Mouse (Mus musculus) CH12.LX (cell line): ENCODE results near the gene Mrpl16. TPM values are rescaled to one million over a fixed set of nuclear protein-coding genes. Genes with fewer than 3 reads are reported as not detected.

Source experiments
- DNase-seq: peaks from one replicate; pipeline ENCODE4 v3.0.0-alpha.2; 2013; ENCODE audit errors: extremely low read depth
- H3K27ac ChIP-seq: 2 replicates; pipeline ENCODE4 v1.5.1; 2012; ENCODE audit warnings: low read depth, mild to moderate bottlenecking, control low read depth, moderate library complexity; ENCODE audit not compliant: insufficient read depth
- H3K27me3 ChIP-seq: replicated peaks from 2 replicates; pipeline ENCODE3; 2012; ENCODE audit warnings: inconsistent platforms
- H3K36me3 ChIP-seq, 2 experiments: replicated peaks in 1 of 2; 2 replicates each; pipeline versions ENCODE3 to v1.6.1; 2012; ENCODE audit warnings: inconsistent platforms in 1 of 2, low read length in 1 of 2, mild to moderate bottlenecking in 1 of 2, mixed read lengths in 1 of 2, moderate library complexity in 1 of 2; ENCODE audit not compliant: control insufficient read depth in 1 of 2, insufficient read depth in 1 of 2
- H3K4me1 ChIP-seq, 2 experiments: 2 replicates each; pipeline ENCODE4 v1.6.1; 2012; ENCODE audit warnings: inconsistent platforms in 1 of 2, moderate library complexity in 1 of 2; ENCODE audit not compliant: insufficient read depth in 2 of 2, control insufficient read depth in 1 of 2
- H3K4me2 ChIP-seq: 2 replicates; pipeline ENCODE4 v1.6.1; 2012; ENCODE audit warnings: low read depth, mild to moderate bottlenecking, control low read depth; ENCODE audit not compliant: poor library complexity, insufficient read depth, severe bottlenecking
- H3K4me3 ChIP-seq, 3 experiments: fragments of 150-350 bp in 1 of 3; sonication (generic) in 1 of 3; replicated peaks in 1 of 3; 2 replicates each; pipeline versions ENCODE3 to v1.5.1; 2011 to 2012; ENCODE audit warnings: low read depth in 2 of 3, low read length in 2 of 3, mild to moderate bottlenecking in 2 of 3, moderate library complexity in 2 of 3, control low read depth in 1 of 3, improper control_type of control experiment in 1 of 3, inconsistent platforms in 1 of 3, mixed read lengths in 1 of 3; ENCODE audit not compliant: poor library complexity in 1 of 3
- H3K79me2 ChIP-seq: replicated peaks from 2 replicates; pipeline ENCODE4 v1.6.1; 2012; ENCODE audit warnings: mild to moderate bottlenecking, moderate library complexity; ENCODE audit not compliant: control insufficient read depth, poor library complexity, insufficient read depth, severe bottlenecking; ENCODE audit errors: extremely low read depth
- H3K9ac ChIP-seq: 2 replicates; pipeline ENCODE4 v1.6.1; 2012; ENCODE audit warnings: low read depth, mild to moderate bottlenecking, control low read depth, moderate library complexity; ENCODE audit not compliant: insufficient read depth
- H3K9me3 ChIP-seq: replicated peaks from 2 replicates; pipeline ENCODE3; 2012; ENCODE audit warnings: low read length, inconsistent platforms, mixed read lengths
- CHD1 ChIP-seq: IDR thresholded peaks from 2 replicates; pipeline ENCODE4 v1.6.1; 2012; ENCODE audit warnings: low read depth, low read length, improper control_type of control experiment, inconsistent platforms
- CHD2 ChIP-seq: IDR thresholded peaks from 2 replicates; pipeline ENCODE4 v1.6.1; 2011; ENCODE audit warnings: low read length, improper control_type of control experiment
- E2F4 ChIP-seq: IDR thresholded peaks from 2 replicates; pipeline ENCODE4 v1.6.1; 2011; ENCODE audit warnings: low read depth, low read length, improper control_type of control experiment; ENCODE audit not compliant: insufficient replicate concordance
- ETS1 ChIP-seq: conservative IDR thresholded peaks from 2 replicates; pipeline ENCODE4 v1.6.1; 2012; ENCODE audit warnings: low read depth, mild to moderate bottlenecking, inconsistent platforms, low read length, improper control_type of control experiment, moderate library complexity
- HCFC1 ChIP-seq: IDR thresholded peaks from 2 replicates; pipeline ENCODE4 v1.6.1; 2012; ENCODE audit warnings: low read depth, mild to moderate bottlenecking, inconsistent platforms, low read length, improper control_type of control experiment
- IRF4 ChIP-seq: IDR thresholded peaks from 2 replicates; pipeline ENCODE4 v1.6.1; 2014; ENCODE audit warnings: low read depth, mild to moderate bottlenecking, inconsistent platforms, low read length, improper control_type of control experiment
- JUND ChIP-seq: conservative IDR thresholded peaks from 2 replicates; pipeline ENCODE4 v1.6.1; 2011; ENCODE audit warnings: low read depth, low read length, improper control_type of control experiment
- KAT2A ChIP-seq: IDR thresholded peaks from 2 replicates; pipeline ENCODE4 v1.6.1; 2012; ENCODE audit warnings: low read length, improper control_type of control experiment, inconsistent platforms; ENCODE audit not compliant: insufficient replicate concordance
- MAFK ChIP-seq: IDR thresholded peaks from 2 replicates; pipeline ENCODE4 v1.6.1; 2011; ENCODE audit warnings: low read length, improper control_type of control experiment; ENCODE audit not compliant: insufficient replicate concordance
- MAZ ChIP-seq: IDR thresholded peaks from 2 replicates; pipeline ENCODE4 v1.6.1; 2012; ENCODE audit warnings: low read depth, mild to moderate bottlenecking, inconsistent platforms, low read length, improper control_type of control experiment, moderate library complexity
- MEF2A ChIP-seq: IDR thresholded peaks from 2 replicates; pipeline ENCODE4 v1.6.1; 2014; ENCODE audit warnings: low read depth, mild to moderate bottlenecking, inconsistent platforms, low read length, improper control_type of control experiment, borderline replicate concordance
- MYC ChIP-seq: IDR thresholded peaks from 2 replicates; pipeline ENCODE4 v1.6.1; 2011; ENCODE audit warnings: low read depth, mild to moderate bottlenecking, improper control_type of control experiment, low read length
- SIN3A ChIP-seq: IDR thresholded peaks from 2 replicates; pipeline ENCODE4 v1.6.1; 2012; ENCODE audit warnings: low read length, improper control_type of control experiment, inconsistent platforms
- SMC3 ChIP-seq: IDR thresholded peaks from 2 replicates; pipeline ENCODE4 v1.6.1; 2011; ENCODE audit warnings: low read depth, low read length, improper control_type of control experiment
- TCF12 ChIP-seq: IDR thresholded peaks from 2 replicates; pipeline ENCODE4 v1.6.1; 2014; ENCODE audit warnings: low read depth, mild to moderate bottlenecking, inconsistent platforms, low read length, improper control_type of control experiment
- UBTF ChIP-seq: IDR thresholded peaks from 2 replicates; pipeline ENCODE4 v1.6.1; 2012; ENCODE audit warnings: low read depth, mild to moderate bottlenecking, inconsistent platforms, low read length, improper control_type of control experiment, moderate library complexity
- USF2 ChIP-seq: conservative IDR thresholded peaks from 2 replicates; pipeline ENCODE4 v1.6.1; 2011; ENCODE audit warnings: low read depth, low read length, improper control_type of control experiment
- ZKSCAN1 ChIP-seq: IDR thresholded peaks from 2 replicates; pipeline ENCODE4 v1.6.1; 2012; ENCODE audit warnings: low read depth, inconsistent platforms, low read length, improper control_type of control experiment, borderline replicate concordance
- dilution Hi-C: fragments of 300-500 bp; cut with MboI; formaldehyde crosslinking; loops from 2 replicates; pipeline ENCODE4 v1.14.3; 2020; ENCODE audit warnings: low sequenced_read_pairs; ENCODE audit not compliant: extremely low pct_unique_long_range_greater_than_20kb, extremely low pct_ligation_motif_present
- in situ Hi-C: fragments of 300-500 bp; cut with MboI; formaldehyde crosslinking; loops from 3 replicates; pipeline ENCODE4 v1.14.3; 2019; ENCODE audit warnings: low sequenced_read_pairs, low pct_ligation_motif_present, low pct_unique_long_range_greater_than_20kb, mixed read lengths
- polyA plus RNA-seq: library from polyadenylated mRNA; unstranded; fragments of >175 nt; gene quantifications from 2 replicates; pipeline ENCODE4 v1.2.1, GENCODE M21; 2012; ENCODE audit warnings: low read depth; ENCODE audit not compliant: insufficient read length
- total RNA-seq, 2 experiments: library from RNA; depleted of rRNA; stranded (reverse); fragments of 300-350 nt in 1 of 2; fragments of >200 nt in 1 of 2; gene quantifications; 2 replicates each; pipeline ENCODE4 v1.2.3; 2012 to 2014

Mrpl16 gene
- total and polyA plus RNA-seq, 3 experiments: 61.8 to 77.3 (median 72.8) TPM

- Histone ChIP-seq H3K9me3 (no peaks in the 10 kb centered on the region), H3K4me1 (peaks cover 5 to 14% of the 10 kb centered on the region in 2 experiments), H3K79me2 (no peaks in the 10 kb centered on the region), H3K9ac (no peak overlapping the region), H3K27me3 (no peaks in the 10 kb centered on the region), H3K4me2 (no peak overlapping the region), H3K27ac (no peak overlapping the region), H3K4me3 (no peak overlapping the region), H3K36me3 (no peaks in the 10 kb centered on the region)
- no peak for DNase-seq
- dilution Hi-C loops: no loop called here
- TF ChIP-seq TCF12 (no peak), MAZ (no peak), MYC (no peak), UBTF (no peak), USF2 (no peak), JUND (no peak), MEF2A (no peak), SMC3 (no peak), IRF4 (no peak), KAT2A (no peak), CHD1 (no peak), MAFK (no peak), ZKSCAN1 (no peak), E2F4 (no peak), SIN3A (no peak)
- in situ Hi-C loops: no loop called here
Measured at GRCm38 (mm10) chr19:11745680-11746079, 24.5 kb upstream of the Mrpl16 start.

DNA sequence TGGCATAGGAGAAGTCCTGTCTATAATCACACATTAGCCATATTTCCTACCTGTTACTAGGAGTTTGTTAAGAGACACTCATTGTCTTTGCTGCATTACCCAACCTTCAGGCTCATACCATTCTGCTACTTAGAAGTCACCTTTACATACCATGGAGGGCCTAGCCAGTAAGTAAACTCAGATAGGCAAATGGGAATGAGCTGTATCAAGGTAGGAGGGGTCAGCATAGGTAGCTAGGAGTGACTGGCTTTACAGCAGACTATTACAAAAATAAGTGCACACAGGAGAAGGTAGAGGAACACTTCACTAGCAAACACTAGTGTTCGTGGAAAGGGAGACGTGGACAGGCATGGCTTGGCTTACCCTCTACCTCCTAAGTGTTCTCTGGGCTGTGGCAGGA lies 22.9 kb upstream of the Mrpl16 start, which contains the start of gene Gif:
TSS of gene Gif (plus strand) at position 257 of the 400 bp plus-strand sequence.
- dilution Hi-C loops: no loop called here
- DNase-seq: no peak
- TF ChIP-seq CHD2 (no peak), MAZ (no peak), MYC (no peak), ETS1 (no peak), MEF2A (no peak), TCF12 (no peak), UBTF (no peak), HCFC1 (no peak)
- H3K4me3 ChIP-seq: no peak within 1 kb of the TSS
- H3K4me1 ChIP-seq: peaks cover 5 to 28% of the 10 kb centered on the region in 2 experiments
- H3K36me3 ChIP-seq: no peaks in the 10 kb centered on the region
- in situ Hi-C loops: no loop called here
- no peaks in the 10 kb centered on the region for H3K27me3 ChIP-seq
- no peak within 1 kb of the TSS for H3K9ac ChIP-seq
- no peaks in the 10 kb centered on the region for H3K9me3 ChIP-seq
- no peak within 1 kb of the TSS for H3K27ac ChIP-seq
- no peaks in the 10 kb centered on the region for H3K79me2 ChIP-seq
- H3K4me2 ChIP-seq: no peak within 1 kb of the TSS
